Mouse (Mus musculus): Measurements from ENCODE around the gene Kctd20.

Kctd20 gene

DNA sequence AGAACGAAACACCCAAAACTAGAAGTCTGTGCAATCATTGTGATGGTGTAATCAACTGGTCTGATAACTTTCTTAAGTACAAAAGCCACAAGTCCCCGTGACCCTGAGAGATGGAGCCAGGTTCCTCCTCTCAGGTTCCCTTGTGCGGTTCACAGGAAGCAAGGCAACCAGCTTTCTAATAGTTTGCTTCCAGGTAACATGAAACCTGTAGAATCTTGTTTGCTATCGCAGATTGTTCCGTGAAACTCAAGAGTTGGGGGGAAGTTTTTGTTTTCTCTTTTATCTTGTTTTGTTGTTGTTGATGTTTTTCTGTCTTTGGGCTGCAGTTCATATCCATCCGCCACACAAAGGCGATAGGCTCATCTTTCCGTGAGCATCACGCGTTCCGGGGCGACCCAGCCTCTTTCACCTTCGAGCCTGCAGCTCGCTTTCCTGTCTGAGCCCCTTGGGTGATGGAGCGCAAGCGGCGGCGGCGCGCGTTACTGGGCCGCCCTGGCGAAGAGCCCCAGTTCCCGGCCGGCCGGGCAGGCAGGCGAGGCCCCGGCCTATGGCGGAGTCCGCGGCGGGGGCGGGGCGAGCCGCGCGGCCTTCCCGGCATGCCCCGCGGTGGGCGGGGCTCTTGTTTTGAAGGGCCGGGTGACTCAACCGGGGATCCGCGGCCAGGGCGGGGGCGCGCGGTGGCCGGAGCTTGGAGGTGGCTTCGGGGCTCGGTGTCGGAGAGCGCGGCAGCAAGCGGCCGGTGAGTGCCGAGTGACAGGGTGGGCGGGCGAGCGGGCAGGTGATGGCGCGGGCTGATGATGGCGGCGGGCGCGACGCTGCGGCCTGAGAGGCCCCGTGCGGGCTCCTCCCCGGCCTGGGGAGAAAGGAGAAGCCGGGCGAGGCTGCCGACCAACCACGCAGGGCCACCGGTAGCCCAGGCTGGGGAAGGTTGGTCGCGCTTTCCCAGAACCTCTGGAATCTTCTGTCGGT, at the start of gene Kctd20:
TSS of gene Kctd20 (plus strand) at position 120 of the 969 bp plus-strand sequence.
- DNase-seq (ENCODE audit: low spot score in 2 of 2), result peak; percentile 83 to 95

DNA sequence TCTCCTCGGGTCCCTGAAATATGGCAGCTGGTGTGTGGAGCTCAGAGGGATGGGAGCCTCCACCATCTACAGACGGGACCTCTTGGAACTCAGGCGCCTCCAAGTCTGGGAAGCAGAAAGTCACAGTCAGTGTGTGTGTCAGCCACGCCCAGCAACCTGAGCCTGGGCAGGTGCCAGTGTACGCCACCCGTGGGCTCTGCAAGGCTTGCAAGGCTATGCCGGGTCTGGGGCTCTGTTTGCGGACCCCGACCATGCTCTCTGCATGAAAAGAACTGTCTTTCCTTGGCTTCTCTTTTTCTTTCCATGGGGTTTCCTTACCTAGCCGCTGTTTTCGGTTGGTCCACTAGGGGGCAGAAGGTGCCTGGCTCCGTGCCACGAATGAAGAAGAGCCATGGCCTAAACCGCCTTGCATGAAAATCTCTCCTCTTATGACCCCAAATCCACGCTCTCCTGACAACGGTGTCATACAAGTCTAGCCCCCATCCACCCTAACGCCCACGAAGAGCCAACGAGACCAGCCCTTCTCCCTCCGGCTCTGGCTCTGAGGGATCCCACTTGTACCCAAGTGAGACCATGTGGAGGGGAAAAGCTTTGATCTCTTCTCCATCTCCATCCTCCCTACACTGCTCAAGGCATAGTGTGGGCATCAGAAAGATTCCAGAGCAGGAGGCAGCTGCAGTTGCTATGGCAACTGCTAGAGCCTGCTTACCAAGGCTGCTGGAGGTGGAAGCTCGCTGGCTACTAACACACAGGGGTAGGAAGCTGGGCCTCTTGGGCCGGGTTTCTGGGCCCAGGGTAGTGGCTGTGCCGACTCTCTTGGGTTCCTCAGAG, 47.0 kb upstream of the Kctd20 start:
- peak; percentile 57 to 80 for DNase-seq (ENCODE audit: low spot score in 2 of 2)

DNA sequence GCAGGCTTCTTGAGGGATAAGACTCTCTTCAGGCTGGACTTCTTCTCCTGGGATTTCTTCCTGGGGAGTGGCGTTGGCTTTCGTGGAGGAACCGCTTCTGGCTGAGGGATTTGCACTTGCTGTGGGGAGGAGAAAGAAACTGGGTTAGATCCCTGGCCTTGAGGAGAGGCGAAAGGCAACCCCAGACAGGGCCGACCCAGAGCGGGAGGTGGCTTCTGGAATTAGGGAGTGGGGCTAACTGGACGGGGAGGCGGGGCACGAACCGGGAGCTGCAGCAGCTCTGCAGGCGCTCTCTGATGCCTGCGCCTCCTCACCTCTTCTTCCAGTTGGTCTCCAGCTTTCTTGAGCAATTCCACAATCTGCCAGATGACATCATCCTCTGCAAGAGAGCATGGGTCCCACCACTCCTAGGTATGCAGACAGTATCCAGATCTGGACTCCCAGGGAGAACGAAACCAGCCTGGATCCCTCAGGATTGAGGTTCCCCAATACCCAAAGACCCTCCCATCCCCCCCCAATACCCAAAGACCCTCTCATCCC, 46.3 kb upstream of the Kctd20 start:
- DNase-seq (ENCODE audit: low spot score in 2 of 2), result no peak

DNA sequence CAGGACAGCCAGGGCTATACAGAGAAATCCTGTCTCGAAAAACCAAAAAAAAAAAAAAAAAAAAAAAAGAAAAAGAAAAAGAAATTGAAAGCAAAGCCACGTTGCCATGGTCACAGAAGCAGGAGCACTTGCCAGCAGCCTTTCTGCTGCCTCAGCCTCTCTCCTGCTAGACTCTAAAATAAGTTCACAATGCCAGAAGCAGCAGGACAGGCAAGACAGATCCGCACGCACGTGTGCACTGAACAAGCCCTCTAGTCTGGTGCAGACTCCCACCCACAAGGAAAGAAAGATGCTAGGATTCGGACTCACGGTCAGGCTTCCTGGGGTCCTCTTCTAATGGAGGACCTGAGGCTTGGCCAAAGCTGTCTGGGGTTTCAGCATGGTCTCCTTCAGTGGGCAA, 43.8 kb upstream of the Kctd20 start:
- DNase-seq (ENCODE audit: low spot score in 2 of 2), result no peak

DNA sequence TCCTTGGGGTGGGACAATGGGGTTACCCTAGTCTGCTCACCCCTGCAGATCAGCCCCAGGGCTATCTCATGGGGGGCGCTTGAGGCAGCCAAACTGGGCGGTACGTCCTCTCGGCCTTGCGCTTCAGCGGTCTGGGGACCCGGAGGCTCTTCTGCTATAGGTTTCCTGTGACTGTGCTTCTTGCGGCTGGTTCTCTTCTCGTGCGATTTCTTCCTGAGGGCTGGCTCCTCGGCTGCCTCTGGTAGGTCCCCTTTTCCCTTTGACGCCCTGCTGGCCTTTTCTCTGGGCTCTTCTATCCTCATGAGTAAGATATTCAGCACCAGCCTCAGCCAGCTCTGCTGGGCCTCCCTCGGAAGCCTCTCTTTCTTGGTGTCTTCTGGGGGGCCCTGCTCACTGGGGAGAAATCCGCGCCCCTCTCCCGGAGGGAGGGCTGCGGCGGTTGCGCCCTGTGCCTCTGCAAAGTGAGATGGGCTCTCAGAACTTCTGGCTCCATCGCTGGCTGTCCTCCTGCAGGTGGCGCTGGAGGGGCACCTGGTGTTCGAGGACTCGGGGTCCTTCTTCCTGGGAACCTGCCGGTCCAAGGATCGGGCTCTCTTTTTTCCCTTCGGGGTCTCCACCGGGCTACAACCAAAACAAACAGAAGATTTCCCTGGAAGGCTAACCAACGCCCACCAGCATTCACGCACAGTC, 42.4 kb upstream of the Kctd20 start:
- peak; percentile 49 to 71 for DNase-seq (ENCODE audit: low spot score in 2 of 2)

DNA sequence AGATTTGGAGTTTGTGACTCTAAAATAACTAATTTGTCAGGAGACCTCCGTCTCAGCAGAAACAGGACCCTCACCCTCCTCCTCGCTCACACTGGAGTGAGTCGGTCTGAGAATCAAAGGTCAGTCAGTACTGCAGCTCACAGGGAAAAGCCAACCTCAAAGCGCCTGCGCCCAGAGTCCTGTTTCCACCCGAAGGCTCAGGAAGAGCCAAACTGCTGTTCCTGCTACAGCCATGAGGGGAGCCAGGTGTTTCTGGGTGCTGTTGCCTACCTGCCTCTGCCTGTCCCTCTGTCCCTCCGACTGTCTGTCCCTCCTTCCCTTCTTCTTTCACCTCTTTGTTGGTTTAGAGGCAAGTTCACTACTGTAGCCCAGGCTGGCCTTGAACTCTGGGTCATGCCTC, 41.6 kb upstream of the Kctd20 start:
- DNase-seq (ENCODE audit: low spot score in 2 of 2), result no peak

DNA sequence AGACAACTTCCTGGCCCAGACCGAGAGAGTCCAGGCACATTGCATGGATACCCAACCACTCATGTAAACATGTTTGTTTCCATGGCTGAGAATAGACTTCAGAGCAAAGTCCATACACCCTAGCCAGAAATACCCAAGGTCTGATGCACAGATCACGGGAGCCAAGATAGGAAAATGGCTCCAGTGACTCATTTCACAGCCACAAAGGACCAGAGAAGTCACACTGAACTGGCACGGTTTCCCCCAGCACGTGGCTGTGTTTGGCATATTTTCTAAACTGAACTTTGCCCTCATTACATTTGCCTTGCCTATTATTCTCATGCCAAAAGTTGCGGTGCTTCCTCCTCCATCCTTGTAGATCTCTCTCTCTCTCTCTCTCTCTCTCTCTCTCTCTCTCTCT, 38.5 kb upstream of the Kctd20 start:
- DNase-seq (ENCODE audit: low spot score in 2 of 2), result no peak

DNA sequence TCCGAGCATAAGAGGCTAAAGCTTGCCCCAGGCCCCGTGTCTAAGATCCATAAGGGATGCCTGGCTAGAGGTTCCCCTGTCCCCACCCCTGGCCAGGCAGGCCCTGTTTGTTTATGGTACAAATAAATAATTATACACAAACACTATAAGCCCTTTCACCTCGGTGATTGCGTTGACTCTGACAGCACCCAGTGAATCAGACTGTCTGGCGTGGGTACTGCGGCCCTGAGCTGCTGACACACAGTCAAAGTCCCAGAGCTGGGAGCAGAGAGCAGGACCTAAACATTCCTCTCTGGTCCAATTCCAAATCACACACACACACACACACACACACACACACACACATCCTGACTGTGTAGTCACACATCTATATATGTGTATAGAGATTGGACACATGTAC, 37.8 kb upstream of the Kctd20 start:
- DNase-seq (ENCODE audit: low spot score in 2 of 2), result no peak

DNA sequence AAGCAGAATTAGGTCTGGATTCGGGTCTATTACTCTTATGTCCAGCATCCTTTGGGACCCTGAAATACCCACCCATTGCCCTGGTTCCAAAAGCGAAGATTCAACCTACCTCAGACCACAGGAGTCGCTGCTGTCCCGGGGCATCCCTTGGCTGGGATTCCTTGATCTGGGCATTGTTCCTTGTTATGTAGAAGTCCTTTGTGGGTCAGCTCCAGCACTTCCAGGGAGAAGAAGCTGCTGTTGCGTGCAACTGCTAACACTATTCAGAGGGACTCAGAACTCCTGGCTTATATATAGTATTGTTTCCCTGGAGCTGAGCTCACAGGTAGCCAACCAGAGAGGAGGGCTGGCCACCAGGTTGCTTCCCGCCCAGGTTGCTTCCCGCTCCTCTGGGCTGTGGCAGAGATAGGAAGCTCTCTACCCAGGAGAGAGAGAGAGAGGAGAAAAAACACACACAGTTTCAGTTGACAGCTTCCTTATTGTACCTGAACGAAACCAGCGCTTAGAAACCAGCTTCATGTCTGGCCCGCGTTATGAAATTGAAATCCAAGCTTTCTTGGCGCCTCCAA, 36.6 kb upstream of the Kctd20 start, which contains the start of gene 4930539E08Rik:
TSS of gene 4930539E08Rik (minus strand) at position 265 of the 569 bp plus-strand sequence.
- DNase-seq (ENCODE audit: low spot score in 2 of 2), result no peak

DNA sequence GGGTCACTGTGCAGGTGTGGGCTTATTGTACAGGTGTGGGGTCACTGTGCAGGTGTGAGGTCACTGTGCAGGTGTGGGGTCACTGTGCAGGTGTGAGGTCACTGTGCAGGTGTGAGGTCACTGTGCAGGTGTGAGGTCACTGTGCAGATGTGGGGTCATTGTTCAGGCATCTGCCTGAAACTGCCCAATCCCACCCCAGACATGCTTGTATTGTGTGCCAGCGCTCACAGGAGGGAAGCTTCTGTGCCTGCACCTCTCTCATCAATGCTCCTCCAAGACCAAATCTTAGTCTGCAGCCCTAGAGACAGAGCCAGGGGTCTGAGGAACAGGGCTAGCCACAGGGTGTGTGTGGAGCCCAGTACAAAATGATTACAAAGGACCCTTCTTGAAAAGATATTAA, 35.2 kb upstream of the Kctd20 start:
- no peak for DNase-seq (ENCODE audit: low spot score in 2 of 2)

DNA sequence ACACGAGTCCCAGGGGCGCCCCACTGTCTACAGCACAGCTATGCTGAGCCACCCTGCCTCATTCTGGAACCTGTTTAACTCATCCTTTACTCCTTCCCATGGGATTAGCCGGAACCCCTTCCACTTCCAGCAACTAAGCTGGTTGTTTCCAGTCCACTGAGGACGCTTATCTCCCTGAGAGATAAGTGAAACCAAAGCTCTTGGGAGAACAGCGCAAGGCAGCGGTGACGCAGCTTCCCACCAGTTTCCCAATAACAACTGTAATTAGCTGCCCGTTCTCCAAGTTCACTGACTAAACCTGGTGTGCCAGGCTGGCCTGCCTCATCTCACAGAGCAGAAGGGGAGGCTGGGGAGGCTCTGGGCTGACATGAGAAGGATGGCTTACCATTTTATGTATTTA, 30.7 kb upstream of the Kctd20 start:
- DNase-seq (ENCODE audit: low spot score in 2 of 2), result no peak

DNA sequence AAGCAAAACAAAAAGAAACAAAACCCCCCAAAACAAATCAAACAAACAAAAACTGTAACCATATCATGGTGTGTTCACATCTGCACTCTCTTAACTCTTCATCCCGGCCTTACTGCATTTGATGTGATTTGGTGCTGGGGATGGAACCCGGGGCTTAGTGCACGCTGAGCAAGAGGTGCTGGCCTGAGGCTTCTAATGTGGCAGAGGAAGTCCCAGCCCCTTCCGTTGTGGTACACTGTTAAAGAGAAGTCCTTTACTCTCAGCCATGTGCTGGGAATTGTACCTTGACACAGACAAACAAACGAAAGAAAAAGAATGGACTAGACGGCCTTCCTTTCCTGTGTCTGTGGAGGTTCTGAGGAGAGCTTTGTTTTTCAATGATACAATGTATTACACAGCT, 29.7 kb upstream of the Kctd20 start:
- no peak for DNase-seq (ENCODE audit: low spot score in 2 of 2)

DNA sequence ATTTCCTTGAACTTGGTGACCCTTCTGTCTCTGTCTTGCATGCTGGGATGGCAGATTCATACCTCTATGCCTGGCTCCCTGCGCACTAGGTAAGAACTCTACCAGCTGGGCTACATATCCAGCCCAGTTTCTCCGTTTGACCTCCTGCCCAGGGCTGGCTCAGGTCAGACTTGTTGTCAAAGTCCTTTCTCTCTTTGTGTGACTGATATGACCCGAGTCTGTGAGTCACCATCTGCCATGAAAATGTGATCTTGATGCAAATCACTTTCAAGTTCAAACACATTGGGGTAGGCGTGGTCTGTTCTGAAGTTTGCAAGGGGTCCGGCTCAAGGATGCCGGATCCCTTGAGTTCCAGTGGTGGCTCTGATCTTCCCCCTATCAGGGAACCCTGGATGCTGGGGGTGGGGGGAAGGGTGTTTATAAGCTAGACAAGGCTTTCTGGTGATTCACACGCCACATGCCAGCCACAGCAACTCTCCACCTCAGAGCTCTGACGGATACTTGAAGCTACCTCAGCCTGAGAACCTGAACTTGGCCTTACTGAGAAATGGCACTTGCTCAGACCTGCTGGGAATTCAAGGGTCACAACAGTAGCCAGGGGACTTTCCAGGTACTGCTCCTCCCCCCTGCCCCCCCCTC, 26.7 kb upstream of the Kctd20 start:
- DNase-seq (ENCODE audit: low spot score in 2 of 2), result no peak

DNA sequence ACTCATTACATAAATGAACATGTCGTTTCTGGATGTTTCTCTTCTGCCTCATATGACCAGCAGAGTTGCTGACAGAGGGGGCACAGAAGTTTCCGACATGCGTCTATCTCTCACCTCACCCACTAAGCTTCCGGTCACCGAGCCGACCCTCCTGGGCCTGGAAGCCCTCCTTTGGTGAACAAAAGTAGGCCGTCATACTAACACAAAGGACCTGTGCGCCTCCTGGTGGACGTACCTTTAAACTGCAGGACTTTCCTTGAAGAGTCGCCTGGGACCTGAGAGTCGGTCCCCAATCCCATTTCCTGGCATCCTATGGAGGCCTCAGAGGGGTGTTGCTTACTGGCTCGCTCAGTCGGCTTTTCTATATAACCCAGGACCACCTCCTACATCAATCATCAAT, 25.4 kb upstream of the Kctd20 start:
- peak; percentile 63 to 80 for DNase-seq (ENCODE audit: low spot score in 2 of 2)

DNA sequence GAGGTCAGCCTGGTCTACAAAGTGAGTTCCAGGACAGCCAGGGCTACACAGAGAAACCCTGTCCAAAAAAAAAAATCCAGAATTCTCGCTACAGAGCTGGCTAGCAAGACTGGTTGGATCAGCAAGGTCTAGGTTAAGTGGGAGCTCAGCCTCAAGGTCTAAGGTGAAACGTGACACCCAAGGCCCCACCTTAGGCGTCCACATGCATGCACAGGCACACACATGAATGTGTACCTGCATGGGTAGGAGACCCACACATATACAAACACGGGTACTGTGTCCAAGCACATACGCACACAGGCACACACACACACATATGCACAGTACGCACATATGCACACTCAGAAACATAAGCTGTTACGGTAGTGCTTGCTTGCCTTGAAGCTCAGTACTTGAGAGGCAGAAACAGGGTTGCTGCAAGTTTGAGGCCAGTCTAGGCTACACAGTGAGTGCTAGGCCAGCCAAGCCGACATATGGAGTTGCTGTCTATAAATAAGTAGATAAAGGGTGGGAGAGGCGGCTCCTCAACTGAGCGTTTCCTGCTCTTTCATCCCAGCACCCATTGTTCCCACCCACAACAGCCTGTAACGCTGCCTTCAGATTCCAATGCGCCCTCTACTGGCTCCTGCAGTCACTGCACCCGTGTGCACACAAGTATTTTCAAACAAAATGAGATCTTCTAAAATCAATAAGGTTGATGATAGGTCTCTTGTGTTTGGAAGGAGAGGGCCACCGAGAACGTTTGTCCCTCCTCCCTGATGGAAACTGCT, 24.7 kb upstream of the Kctd20 start:
- DNase-seq (ENCODE audit: low spot score in 2 of 2), result peak in 1 of 2 experiments; percentile 49

DNA sequence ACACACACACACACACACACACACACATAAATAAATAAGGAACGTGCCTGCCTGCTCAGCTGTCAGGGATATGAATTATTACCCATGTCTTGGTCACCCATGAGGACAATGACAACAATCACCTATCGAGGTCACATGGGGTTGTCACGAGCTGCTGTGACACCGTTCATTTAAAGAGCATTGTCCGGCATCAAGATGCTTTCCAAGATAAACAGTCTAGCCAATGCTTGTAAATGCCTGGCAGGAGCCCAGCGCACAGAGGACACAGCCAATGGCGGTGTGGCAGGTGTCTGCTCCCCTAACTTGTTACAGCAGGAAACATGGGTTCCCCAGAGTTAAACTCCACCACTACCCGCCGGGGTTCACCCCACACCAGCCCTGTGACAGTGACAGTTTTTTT, 23.7 kb upstream of the Kctd20 start:
- no peak for DNase-seq (ENCODE audit: low spot score in 2 of 2)

DNA sequence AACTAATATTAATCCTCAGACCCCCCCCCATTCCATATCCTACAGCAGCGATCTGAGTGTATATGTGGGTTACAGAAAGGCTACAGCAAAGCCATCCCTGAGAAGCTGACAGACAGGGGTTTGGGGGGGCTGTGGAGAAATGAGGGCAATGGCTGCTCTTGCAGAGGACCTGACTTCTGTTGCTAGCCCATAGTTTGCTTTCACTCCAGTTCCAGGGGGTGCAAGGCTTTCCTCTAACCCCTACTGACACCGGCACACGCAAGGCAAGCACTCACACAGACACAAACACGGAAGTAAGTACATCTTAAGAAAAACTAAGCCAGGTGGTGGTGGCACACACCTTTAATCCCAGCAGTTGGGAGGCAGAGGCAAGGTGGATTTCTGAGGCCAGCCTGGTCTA, 22.4 kb upstream of the Kctd20 start:
- DNase-seq (ENCODE audit: low spot score in 2 of 2), result no peak

DNA sequence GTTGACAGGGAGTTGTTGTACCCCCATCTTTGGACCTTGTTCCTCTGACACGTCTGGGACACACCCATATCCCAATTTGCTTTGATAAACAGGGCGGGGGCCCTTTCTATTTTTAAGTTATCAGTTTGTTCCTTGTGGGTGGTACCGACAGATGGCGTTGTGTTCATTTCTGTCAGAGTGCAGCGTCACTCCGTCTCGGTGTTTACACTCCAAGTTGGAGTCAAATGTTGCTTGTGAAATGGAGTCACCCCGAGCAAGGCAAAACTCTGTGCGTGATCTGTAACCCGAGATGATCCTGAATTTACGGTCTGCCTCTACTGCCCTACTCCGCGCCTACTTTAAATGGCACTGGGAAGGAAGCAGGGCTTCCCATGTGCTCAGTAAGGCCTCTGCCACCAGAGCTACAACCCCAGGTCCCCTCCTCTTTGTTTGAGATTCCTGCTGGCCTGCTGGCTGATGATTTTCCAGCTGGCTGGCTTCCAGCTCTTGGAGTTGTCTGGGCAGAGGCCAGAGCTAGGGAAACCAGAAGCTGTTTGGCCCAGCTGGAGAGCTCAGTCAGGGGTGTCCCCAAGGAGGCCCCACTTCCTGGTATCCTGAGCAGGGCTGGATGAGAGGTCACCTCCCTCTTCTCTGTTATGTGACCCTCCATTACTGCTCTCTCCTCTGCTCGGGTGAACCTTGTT, 21.2 kb upstream of the Kctd20 start:
- DNase-seq (ENCODE audit: low spot score in 2 of 2), result peak; percentile 61 to 85

DNA sequence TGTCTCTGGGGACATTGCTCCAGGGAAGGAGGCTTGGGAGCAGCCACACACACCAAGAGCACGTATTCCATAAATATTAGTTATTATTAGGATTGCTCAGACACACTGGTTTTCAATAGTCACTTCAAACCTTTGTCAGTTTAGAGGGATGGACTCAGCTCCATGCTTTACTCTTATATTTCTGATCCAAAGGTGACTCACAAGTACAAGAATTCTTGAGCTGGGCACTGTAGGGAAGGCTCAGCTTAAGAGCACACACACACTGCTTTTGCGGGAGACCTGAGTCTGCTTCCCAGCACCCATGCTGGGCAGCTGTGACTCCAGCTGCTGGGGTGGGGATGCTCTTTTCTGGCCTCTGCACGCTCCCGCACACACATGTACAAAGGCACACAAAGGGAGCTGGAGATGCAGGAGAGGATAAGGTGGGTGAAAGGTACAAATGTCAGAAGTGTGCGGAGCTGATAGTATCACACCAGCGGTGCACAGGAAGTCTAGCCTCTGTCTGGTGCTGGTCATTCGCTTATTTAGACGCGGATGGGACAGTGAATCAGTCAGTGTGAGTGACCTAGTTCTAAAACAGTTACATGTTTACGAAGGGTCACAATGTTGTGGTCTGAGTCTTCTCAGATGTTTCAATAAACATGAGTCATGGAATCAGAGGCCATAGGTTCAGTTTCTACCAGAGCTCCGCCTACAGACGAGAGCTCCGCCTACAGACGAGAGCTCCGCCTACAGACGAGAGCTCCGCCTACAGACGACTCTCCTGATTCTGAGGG, 20.1 kb upstream of the Kctd20 start:
- DNase-seq (ENCODE audit: low spot score in 2 of 2), result no peak
